Mouse (Mus musculus) spleen, embryonic (tissue): Measurements from ENCODE around the gene Rapgef6.

Experiments used
- CTCF ChIA-PET: fragments of 350-600 bp; sonication (Branson Sonifier 250); formaldehyde crosslinking; loops from one replicate; lab custom pipeline; 2022; lab: Charles Lee

Gene Rapgef6

GRCm38 (mm10) chr11:54684831-54685230 is 162.2 kb downstream of the Rapgef6 start:
- CTCF ChIA-PET: no interaction called here

- CTCF ChIA-PET: interaction anchor here (0.7 kb wide), 1 partner anchor 29 kb away, joined by 4 read pairs; no protein-coding TSS in a partner anchor
Observed at GRCm38 (mm10) chr11:54690171-54690570, 167.5 kb downstream of the Rapgef6 start.

DNA sequence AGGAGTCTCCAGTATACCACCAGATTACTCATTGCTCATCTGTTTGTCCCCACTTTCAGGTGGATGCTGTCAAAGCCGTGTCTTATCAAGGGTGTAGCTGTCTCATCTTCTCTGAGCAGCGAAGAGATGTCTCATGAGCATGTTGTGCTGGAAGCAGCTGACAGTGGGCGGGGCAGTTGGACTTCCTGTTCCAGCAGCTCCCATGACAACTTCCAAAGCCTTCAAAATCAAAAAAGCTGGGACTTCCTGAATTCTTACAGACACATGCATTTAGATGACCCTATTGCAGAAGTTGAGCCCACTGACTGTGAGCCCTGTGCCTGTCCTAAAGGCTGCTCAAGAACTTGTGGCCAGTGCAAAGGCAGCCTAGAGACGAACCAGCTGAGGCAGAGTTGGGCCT is 168.5 kb downstream of the Rapgef6 start:
- CTCF ChIA-PET: interaction anchor here (0.7 kb wide), 1 partner anchor 30 kb away, joined by 4 read pairs; no protein-coding TSS in a partner anchor

DNA sequence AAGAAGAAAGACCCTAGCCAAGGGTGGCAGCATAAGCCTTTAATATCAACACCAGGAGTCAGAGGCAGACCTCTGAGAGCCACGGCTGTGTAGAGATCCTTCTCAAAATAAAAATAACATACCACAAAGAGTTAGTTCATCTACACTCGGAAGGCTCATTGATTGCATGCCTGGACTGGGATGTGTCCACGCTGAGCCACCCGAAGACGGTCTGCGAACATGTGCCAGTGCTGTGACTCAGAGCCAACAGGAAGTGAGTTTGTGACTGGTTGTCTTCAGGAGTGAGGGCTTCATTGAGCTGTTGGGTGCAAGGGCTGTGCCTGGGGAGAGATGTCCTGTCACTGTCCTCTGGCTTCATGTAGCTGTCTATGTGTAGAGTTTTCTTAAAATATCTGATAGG is 171.0 kb downstream of the Rapgef6 start:
- CTCF ChIA-PET: no interaction called here

DNA sequence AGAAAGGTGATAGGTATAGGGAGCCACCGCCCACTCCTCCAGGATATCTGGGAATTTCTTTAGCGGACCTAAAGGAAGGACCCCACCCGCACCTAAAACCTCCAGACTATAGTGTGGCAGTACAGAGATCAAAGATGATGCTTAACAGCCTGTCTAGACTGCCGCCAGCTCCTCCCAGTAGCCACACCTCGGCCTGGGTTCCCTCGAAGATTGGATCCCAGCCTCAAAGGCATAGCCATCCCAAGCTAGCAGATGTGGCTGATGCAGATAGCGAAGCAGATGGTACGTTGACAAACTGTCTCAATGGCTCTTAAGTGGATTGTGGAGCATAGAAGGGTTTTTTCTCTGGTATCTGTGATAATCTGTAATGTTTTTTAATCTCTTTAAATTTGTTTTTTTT is 171.6 kb downstream of the Rapgef6 start:
- CTCF ChIA-PET: no interaction called here

DNA sequence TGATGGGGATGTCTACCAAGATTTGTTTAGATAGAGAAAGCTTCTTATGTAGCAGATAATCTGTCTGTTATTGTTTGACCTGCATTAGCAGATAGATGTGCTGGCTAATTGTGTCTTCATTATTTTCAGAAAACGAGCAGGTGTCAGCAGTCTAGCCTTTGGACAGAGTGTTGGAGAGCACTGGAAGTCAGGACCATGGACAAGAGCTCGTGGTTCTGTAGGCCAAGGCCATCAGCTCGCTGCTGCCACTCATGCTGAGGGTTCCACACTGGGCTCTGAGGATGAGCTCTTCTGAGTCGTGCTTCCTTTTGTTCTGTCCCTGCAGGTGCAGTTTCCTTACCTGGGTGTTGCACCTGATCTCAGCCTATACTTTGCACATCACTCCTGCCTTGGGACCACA is 173.3 kb downstream of the Rapgef6 start:
- CTCF ChIA-PET: no interaction called here

DNA sequence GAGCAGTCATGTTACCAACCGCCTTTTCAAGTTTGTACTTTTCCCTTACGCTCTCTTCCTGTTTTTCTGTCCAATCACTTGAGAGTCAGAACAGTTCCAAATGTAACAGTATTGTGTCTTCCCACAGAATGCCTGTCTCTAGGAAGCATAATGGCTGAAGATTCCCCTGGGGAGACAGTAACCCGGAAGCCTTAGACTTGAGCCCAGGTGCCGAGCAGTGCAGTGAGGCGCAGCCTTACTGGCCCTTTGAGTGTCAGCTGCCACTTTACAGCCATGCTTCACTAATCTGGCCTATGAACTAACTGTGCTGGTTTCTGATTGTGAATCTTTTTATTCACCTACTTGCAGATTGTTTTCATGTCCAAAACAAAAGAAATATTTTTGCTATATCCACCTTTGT is 175.0 kb downstream of the Rapgef6 start:
- CTCF ChIA-PET: no interaction called here

GRCm38 (mm10) chr11:54698636-54699035 is 176.0 kb downstream of the Rapgef6 start:
- CTCF ChIA-PET: no interaction called here

GRCm38 (mm10) chr11:54699972-54700371 is 177.3 kb downstream of the Rapgef6 start:
- CTCF ChIA-PET: no interaction called here

DNA sequence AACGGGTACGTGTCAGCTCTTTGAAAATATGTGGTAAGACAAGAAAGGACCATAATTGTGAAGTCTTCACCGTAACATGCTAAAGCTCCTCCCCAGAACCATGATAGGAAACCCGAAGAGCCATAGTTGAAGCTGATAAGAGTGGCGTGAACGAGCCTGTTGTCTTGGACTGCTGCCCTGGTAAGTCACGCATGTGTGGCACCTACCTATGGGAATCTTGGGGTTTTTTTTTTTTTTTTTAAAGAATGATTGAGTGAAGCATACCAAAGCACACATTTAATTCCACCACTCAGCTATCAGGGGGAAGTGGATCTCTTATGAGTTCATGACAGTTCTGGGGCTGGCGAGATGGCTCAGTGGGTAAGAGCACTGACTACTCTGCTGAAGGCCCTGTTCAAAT is 179.2 kb downstream of the Rapgef6 start:
- CTCF ChIA-PET: interaction anchor here (0.5 to 1.0 kb wide), 7 partner anchors 15 to 845 kb away, joined by 3 to 12 read pairs (median 3); no protein-coding TSS in a partner anchor

GRCm38 (mm10) chr11:54703306-54703705 is 180.7 kb downstream of the Rapgef6 start:
- CTCF ChIA-PET: interaction anchor here (0.6 to 1.0 kb wide), 2 partner anchors 10 to 159 kb away, joined by 3 to 4 read pairs; no protein-coding TSS in a partner anchor

DNA sequence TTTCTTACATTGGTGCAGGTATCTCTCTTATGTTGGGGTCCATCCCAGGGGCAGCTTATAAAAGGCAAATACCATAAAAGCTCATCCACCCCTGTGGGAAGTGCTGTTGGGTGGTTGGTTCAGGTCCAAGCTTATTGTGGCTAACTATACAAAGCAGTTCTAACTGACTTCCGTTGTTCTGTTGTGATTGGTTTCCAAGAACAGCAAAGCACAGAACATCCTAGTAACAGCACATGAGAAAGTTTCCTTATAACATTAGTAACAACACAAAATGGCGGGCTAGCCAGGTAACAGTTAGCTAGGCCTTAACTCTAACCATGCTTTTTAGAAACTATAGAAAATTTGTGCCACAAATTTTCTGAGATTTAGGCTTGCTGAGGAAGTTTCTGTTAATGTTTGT is 185.5 kb downstream of the Rapgef6 start:
- CTCF ChIA-PET: no interaction called here

DNA sequence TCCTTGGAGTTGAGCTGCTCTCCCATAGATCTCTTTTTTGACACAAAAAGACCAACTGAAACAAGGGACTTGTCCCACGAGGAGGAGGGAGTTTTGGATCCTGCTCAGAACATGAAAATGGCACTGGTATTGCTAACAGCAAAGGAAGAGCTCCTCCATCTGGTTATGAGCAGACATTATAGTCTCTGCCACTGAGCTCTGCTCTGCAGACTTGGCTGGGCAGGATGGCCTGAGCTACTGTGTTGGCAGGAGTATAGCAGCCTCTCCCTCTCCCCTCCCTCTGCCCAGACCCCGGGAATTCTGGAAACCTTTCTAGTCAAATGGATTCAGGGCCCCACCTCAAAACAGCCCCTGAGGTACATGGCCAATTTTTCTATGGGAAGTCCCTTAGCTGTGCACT is 187.0 kb downstream of the Rapgef6 start:
- CTCF ChIA-PET: interaction anchor here (0.6 kb wide), 1 partner anchor 153 kb away, joined by 3 read pairs; no protein-coding TSS in a partner anchor

DNA sequence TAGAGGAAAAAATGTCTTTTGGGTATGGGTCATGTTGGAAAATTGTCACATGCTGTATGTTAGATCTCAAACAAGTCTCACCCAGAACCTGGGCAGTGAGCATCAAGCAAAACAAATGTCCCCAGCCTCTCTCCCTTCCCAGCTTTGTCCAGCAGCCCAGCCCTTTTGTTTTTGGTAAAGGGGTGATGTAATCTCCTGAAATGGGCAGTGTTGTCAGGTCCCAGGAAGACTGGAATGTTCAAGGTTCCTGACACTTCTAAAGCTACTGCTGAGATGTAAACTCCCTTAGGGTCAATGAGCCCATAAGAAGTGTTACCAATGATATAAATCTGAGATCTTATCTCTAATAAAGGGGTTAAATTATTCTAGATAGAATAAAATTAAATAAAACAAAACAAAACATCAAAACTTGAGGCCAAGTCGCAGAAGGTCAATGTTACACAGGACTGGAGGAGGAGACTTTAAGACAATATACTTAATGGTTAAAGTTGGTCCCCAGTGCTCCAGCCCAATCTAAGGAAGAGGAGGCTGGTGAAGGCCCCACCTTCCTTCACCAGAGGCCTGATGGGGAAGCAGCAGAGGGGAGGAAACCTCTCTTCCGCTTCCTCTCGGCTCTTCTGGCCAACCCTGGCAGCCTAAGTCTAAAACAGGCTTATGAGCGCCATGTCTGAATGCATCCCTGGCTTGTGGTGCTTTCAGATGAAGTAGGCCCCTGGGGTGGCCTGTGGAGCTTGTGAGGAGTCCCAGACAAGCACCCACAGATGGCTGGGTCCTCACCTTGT is 188.1 kb downstream of the Rapgef6 start:
- CTCF ChIA-PET: interaction anchor here (0.5 to 1.0 kb wide), 2 partner anchors 27 to 43 kb away, joined by 3 to 4 read pairs; no protein-coding TSS in a partner anchor

DNA sequence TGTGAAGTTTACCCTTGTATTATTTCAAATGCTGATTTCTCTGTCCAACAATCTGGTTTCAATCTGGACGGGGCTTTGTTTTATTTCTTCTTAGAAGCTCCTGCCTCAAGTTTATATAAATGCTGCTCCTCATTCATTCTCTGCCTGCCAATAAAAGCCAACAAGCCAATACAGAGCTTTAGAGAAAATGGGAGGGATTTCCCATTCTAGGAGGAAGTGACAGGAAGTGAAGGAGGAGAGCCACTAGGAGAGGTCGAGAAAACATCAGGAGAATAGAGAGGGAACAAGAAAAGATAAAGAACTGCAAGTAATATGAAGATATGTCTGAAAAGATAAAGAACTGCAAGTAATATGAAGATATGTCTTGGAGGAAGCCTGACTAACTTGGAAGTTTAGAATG is 190.2 kb downstream of the Rapgef6 start:
- CTCF ChIA-PET: interaction anchor here (0.7 kb wide), 1 partner anchor 257 kb away, joined by 4 read pairs; no protein-coding TSS in a partner anchor

- CTCF ChIA-PET: no interaction called here
Observed at GRCm38 (mm10) chr11:54717893-54718292, 195.2 kb downstream of the Rapgef6 start.

GRCm38 (mm10) chr11:54718601-54719000 is 196.0 kb downstream of the Rapgef6 start:
- CTCF ChIA-PET: no interaction called here

- CTCF ChIA-PET: no interaction called here
Observed at GRCm38 (mm10) chr11:54722057-54722456, 199.4 kb downstream of the Rapgef6 start.

DNA sequence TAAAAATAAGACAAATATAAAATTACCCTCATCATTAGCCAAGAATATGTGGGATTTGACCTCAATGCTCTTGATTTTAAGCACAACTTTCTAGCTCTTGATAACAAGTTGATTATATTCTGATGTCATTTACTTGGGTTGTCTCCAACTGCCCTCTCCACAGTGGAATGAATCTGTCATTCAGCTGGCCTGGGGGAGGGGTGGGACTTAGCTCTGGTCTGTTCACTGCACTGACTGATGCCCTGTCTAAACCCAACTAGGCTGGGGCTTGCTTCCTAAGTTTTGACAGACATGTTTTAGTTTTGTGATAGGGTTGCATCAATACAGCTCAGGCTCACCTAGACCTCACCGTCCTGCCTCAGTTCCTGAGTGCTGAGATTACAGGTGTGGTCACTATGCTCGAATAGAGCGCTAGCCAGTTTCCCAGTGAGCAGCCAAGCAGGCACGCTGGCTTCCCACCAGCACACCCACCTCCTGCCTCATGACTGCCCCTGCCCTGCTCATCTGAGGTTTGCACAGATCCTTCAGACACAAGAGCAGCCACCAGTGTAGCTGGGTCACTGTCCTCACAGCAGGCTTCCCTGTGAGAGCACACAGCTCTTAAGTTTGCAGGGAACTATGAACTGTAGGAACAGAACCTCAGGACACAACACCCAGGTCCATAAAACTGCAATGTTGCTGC is 201.8 kb downstream of the Rapgef6 start:
- CTCF ChIA-PET: interaction anchor here (0.6 kb wide), 1 partner anchor 417 kb away, joined by 5 read pairs; no protein-coding TSS in a partner anchor

DNA sequence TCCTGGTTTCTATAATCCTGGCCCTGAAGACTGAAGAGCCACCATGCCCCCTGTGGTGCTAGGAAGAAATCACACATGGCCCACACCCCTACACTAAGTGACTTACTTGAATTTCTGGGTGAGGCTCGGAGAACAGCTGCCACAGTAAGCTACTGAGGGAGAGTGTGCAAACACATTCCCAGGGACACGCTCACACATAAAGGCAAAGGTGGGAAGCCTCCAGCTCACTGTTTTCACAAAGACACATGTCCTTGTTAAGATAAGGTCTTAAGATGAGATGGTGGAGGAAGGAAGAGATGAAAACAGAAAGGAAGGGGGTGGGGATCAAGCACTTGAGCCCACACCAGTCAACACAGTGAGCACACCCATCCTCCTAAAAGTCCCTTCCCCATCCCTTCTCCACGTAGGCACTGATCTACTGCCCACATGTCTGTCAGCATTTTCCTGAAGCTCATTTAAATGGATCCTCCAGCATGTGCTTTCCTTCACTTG is 204.0 kb downstream of the Rapgef6 start:
- CTCF ChIA-PET: interaction anchor here (0.6 to 1.3 kb wide), 2 partner anchors 59 to 134 kb away, joined by 4 to 12 read pairs; partner anchors contain the start of gene Lyrm7

DNA sequence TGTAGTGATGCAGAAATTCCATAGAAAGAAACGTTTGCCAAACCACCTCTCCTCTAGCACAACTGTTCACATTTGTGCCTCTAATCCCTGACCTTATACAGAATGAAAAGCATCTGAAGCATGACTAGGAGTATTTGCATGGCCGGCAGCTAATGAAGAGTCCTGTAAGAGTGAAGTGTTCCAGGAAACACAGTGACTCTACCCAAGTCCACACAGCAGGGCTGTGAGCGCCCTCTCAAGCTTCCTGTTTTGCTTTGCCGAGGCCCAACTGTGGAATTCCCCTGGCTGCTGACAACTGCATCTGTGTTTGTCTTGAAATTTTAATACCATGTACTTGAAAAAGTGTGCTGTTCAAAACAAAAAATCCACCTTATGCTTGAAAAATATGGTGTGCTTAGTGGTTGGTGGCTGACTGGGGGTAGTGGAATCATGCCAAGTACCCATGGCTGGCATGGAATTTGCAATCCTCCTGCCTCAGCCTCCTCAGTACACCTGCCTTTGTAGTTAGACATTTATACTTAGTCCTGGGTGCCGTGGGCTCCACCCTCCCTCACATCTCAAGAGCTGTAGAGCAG is 204.8 kb downstream of the Rapgef6 start:
- CTCF ChIA-PET: interaction anchor here (1.3 kb wide), 1 partner anchor 134 kb away, joined by 4 read pairs; the partner anchor contains the start of gene Lyrm7

- CTCF ChIA-PET: no interaction called here
Observed at GRCm38 (mm10) chr11:54728371-54728770, 205.7 kb downstream of the Rapgef6 start.
